In the genomic region with DNA sequence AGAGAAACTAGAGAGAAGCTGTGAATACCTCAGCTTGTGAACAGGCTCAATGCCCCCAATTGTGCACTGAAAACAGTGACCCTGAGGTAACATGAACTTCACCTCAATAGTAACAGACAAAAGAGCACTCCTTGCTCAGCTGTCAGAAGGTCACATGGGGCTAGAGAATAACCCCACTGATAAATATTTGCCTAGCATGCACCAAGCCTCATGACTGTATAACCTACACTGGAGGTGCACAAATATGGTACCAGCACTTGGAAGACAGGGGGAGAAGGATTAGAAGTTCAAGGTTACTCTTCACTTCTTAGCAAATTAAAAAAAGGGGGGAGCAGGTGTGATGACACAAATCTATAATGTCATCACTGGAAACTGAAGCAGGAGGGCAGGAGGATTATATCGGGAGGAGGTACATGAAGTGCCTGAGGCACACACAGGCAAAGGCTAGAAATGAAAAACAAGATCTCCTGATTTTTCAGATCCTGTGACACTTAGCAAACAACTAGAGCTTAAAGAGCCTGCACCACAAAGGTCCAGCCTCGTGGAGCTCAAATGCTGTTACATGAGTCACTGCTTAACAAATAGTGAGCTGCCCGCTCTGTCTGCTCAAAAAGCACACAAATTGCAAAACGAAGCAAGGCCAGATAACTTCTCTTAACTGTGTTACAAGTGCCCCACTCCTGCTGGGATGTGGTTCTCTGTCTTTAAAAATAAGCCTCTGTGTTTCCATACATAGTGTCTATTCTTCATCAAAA, we compare ENCODE assay signal across 22 mouse cellular contexts. TPM values are rescaled to one million over a fixed set of nuclear protein-coding genes. Genes with fewer than 3 reads are reported as not detected.
DNase-seq lines count a peak whose midpoint lies in the region; ATAC-seq and TF ChIP-seq lines count a peak whose summit lies in the region.
"Had no signal": no experiment of that assay in that cellular context is flagged by ENCODE, and none has a peak within 500 bp of the region (broad histone marks: within the 10 kb centered on the region; RNA-seq: fewer than 3 reads in every experiment).

No protein-coding gene starts in this region.

- H3K4me2 ChIP-seq in liver, postnatal 0 days (ENCODE audit: low read depth, low read length), result no peak overlapping the region
- no peak overlapping the region for H3K4me2 ChIP-seq in stomach, embryonic 15.5 days
- no peak overlapping the region for H3K4me2 ChIP-seq in lung, postnatal 0 days (replicated peaks; ENCODE audit: low read depth, low read length)
- H3K4me2 ChIP-seq: heart, embryonic 13.5 days; hindbrain, embryonic 14.5 days had no signal

- TF ChIP-seq CTCF in liver, postnatal 0 days (IDR thresholded peaks at IDR 0.05; ENCODE audit: low read depth), result no peak
- TF ChIP-seq CTCF in lung, postnatal 0 days (IDR thresholded peaks at IDR 0.05), result no peak

- H3K4me1 ChIP-seq in liver, postnatal 0 days (ENCODE audit: insufficient read depth), result no peaks in the 10 kb centered on the region
- H3K4me1 ChIP-seq in stomach, embryonic 15.5 days, result no peaks in the 10 kb centered on the region
- no peaks in the 10 kb centered on the region for H3K4me1 ChIP-seq in lung, postnatal 0 days (ENCODE audit: insufficient read depth, low read depth, low read length)
- H3K4me1 ChIP-seq: heart, embryonic 10.5 days; heart, embryonic 13.5 days had no signal

- ATAC-seq in liver, postnatal 0 days, result peak; percentile 78
- peak; percentile 77 for ATAC-seq in stomach, embryonic 15.5 days (ENCODE audit: insufficient read depth, low FRiP score, low read depth)
- ATAC-seq in lung, postnatal 0 days, result no peak
- ATAC-seq: forebrain, embryonic 14.5 days; forebrain, postnatal 0 days; Patski had no signal

- TF ChIP-seq EP300 in liver, postnatal 0 days (IDR thresholded peaks at IDR 0.05; ENCODE audit: low read depth), result no peak
- TF ChIP-seq EP300 in lung, postnatal 0 days (IDR thresholded peaks at IDR 0.05), result no peak

- no peaks in the 10 kb centered on the region for H3K36me3 ChIP-seq in liver, postnatal 0 days (replicated peaks; ENCODE audit: insufficient read depth, low read length)
- no peaks in the 10 kb centered on the region for H3K36me3 ChIP-seq in stomach, embryonic 15.5 days
- H3K36me3 ChIP-seq in lung, postnatal 0 days (ENCODE audit: insufficient read depth, low read length), result no peaks in the 10 kb centered on the region
- H3K36me3 ChIP-seq: heart, embryonic 10.5 days; heart, embryonic 13.5 days had no signal

- H3K9me3 ChIP-seq in liver, postnatal 0 days (ENCODE audit: low read length), result no peaks in the 10 kb centered on the region
- H3K9me3 ChIP-seq in stomach, embryonic 15.5 days, result no peaks in the 10 kb centered on the region
- no peaks in the 10 kb centered on the region for H3K9me3 ChIP-seq in lung, postnatal 0 days (ENCODE audit: low read length)
- H3K9me3 ChIP-seq: heart, embryonic 10.5 days; heart, embryonic 13.5 days had no signal

- 54% methylated on average over 4 of the region's 4 CpGs for WGBS in liver, postnatal 0 days (ENCODE audit: insufficient replicate concordance)
- 50% methylated on average over 4 of the region's 4 CpGs for WGBS in stomach, embryonic 15.5 days
- WGBS in lung, postnatal 0 days, result 57% methylated on average over 4 of the region's 4 CpGs

- no peak for DNase-seq in liver, postnatal 0 days
- no peak for DNase-seq in liver
- peak; percentile 13 for DNase-seq in NIH3T3 (ENCODE audit: low read depth)
- no peak for DNase-seq in lung, postnatal 0 days (ENCODE audit: low spot score)
- no peak for DNase-seq in right cerebral cortex, postnatal 10 days (ENCODE audit: low spot score in 2 of 2)
- DNase-seq: adrenal gland, adult 2 months; adrenal gland, postnatal 14 days; cerebellum, adult 11-12 months; cerebellum, adult 9-10 months; cerebellum, postnatal 14 days; forebrain, postnatal 0 days; gastrocnemius, adult 2 months; gastrocnemius, postnatal 14 days; heart, adult 2 months; heart, postnatal 14 days; heart, postnatal 4 days had no signal

- H3K9ac ChIP-seq in liver, postnatal 0 days (replicated peaks), result no peak overlapping the region
- no peak overlapping the region for H3K9ac ChIP-seq in stomach, embryonic 15.5 days
- H3K9ac ChIP-seq in lung, postnatal 0 days (replicated peaks; ENCODE audit: low read depth), result no peak overlapping the region
- H3K9ac ChIP-seq: forebrain, postnatal 0 days; heart, embryonic 13.5 days; hindbrain, embryonic 14.5 days had no signal

- H3K27me3 ChIP-seq in liver, postnatal 0 days (ENCODE audit: insufficient read depth, low read length), result no peaks in the 10 kb centered on the region
- no peaks in the 10 kb centered on the region for H3K27me3 ChIP-seq in stomach, embryonic 15.5 days (replicated peaks)
- H3K27me3 ChIP-seq in lung, postnatal 0 days (replicated peaks; ENCODE audit: insufficient read depth, low read length), result no peaks in the 10 kb centered on the region
- H3K27me3 ChIP-seq: heart, embryonic 13.5 days had no signal

- no peak overlapping the region for H3K27ac ChIP-seq in liver, postnatal 0 days (ENCODE audit: low read depth)
- no peak overlapping the region for H3K27ac ChIP-seq in stomach, embryonic 15.5 days
- no peak overlapping the region for H3K27ac ChIP-seq in lung, postnatal 0 days (ENCODE audit: low read length)
- H3K27ac ChIP-seq: gastrocnemius, adult 2 months; heart, adult 2 months; heart, embryonic 10.5 days; heart, embryonic 13.5 days; hindbrain, embryonic 14.5 days had no signal

- no peak overlapping the region for H3K4me3 ChIP-seq in liver, postnatal 0 days (ENCODE audit: low read depth, low read length)
- no peak overlapping the region for H3K4me3 ChIP-seq in stomach, embryonic 15.5 days (replicated peaks)
- H3K4me3 ChIP-seq in lung, postnatal 0 days (ENCODE audit: low read depth, low read length), result no peak overlapping the region
- H3K4me3 ChIP-seq: gastrocnemius, adult 2 months; heart, adult 2 months; heart, embryonic 10.5 days; heart, embryonic 13.5 days had no signal

RNA-seq across cellular contexts. Expression of a gene that starts 46.5 kb away (rescaled TPM):
- 18.6 and 20.3 TPM in 2 replicates for polyA plus RNA-seq in liver, postnatal 0 days (2015; fragmentation: Nextera tagmentation; extraction: Ambion mirVana)
- polyA plus RNA-seq in stomach, embryonic 15.5 days (2015; fragmentation: Nextera tagmentation; extraction: Ambion mirVana), result 73.9 and 80.4 TPM in 2 replicates
- 39.0 and 39.1 TPM in 2 replicates for polyA plus RNA-seq in lung, postnatal 0 days (2015; fragmentation: Nextera tagmentation; extraction: Ambion mirVana)
